Mouse (Mus musculus) thymus, postnatal 10 days (tissue): ENCODE measurements at regions not wholly inside any gene's neighbourhood (a gene's known extent, or its start where the extent isn't known, plus 50 kb on each side); places are given as distances from the start of the nearest gene placed in this dataset.

ENCODE experiments used
- DNase-seq, 2 experiments: peaks; one replicate each; pipeline ENCODE4 v3.0.0; 2021; ENCODE audit warnings: low spot score in 2 of 2

- DNase-seq: no peak
Measured at GRCm38 (mm10) chr10:117994768-117995167, 146.8 kb upstream of the Mdm1 start.

GRCm38 (mm10) chr10:117997796-117998195 lies 143.8 kb upstream of the Mdm1 start:
- no peak for DNase-seq

- no peak for DNase-seq
Measured at GRCm38 (mm10) chr10:118000591-118000990, 141.0 kb upstream of the Mdm1 start.

- DNase-seq: no peak
Measured at GRCm38 (mm10) chr10:118001501-118001900, 140.1 kb upstream of the Mdm1 start.

- DNase-seq: peak in 1 of 2 experiments; percentile 19
Measured at GRCm38 (mm10) chr10:118001971-118002370, 139.6 kb upstream of the Mdm1 start.

GRCm38 (mm10) chr10:118002559-118002958 lies 139.1 kb upstream of the Mdm1 start:
- DNase-seq: no peak

GRCm38 (mm10) chr10:118003179-118003578 lies 138.4 kb upstream of the Mdm1 start:
- DNase-seq: no peak

GRCm38 (mm10) chr10:118003739-118004361 lies 137.8 kb upstream of the Mdm1 start:
- no peak for DNase-seq

GRCm38 (mm10) chr10:118004362-118004958 lies 137.2 kb upstream of the Mdm1 start:
- DNase-seq: no peak

GRCm38 (mm10) chr10:118006827-118007550 lies 134.6 kb upstream of the Mdm1 start:
- DNase-seq: peak; percentile 30 to 38

GRCm38 (mm10) chr10:118007846-118008245 lies 133.8 kb upstream of the Mdm1 start:
- no peak for DNase-seq

GRCm38 (mm10) chr10:118011687-118012567 lies 129.7 kb upstream of the Mdm1 start:
- DNase-seq: no peak

- no peak for DNase-seq
Measured at GRCm38 (mm10) chr10:118028831-118029230, 112.8 kb upstream of the Mdm1 start.

GRCm38 (mm10) chr10:118034401-118034800 lies 107.2 kb upstream of the Mdm1 start:
- no peak for DNase-seq

GRCm38 (mm10) chr10:118035035-118035434 lies 106.6 kb upstream of the Mdm1 start:
- DNase-seq: no peak

GRCm38 (mm10) chr10:118038465-118038864 lies 103.1 kb upstream of the Mdm1 start:
- DNase-seq: no peak

- DNase-seq: no peak
Measured at GRCm38 (mm10) chr10:118039056-118039455, 102.6 kb upstream of the Mdm1 start.

- DNase-seq: no peak
Measured at GRCm38 (mm10) chr10:118041068-118041467, 100.5 kb upstream of the Mdm1 start.

GRCm38 (mm10) chr10:118043761-118044160 lies 97.8 kb upstream of the Mdm1 start:
- no peak for DNase-seq

- DNase-seq: no peak
Measured at GRCm38 (mm10) chr10:118044840-118045239, 96.8 kb upstream of the Mdm1 start.

- DNase-seq: no peak
Measured at GRCm38 (mm10) chr10:118045427-118045826, 96.2 kb upstream of the Mdm1 start.

- DNase-seq: no peak
Measured at GRCm38 (mm10) chr10:118046328-118046727, 95.3 kb upstream of the Mdm1 start.
